23 mouse cellular contexts compared by ENCODE assay signal in the genomic region with DNA sequence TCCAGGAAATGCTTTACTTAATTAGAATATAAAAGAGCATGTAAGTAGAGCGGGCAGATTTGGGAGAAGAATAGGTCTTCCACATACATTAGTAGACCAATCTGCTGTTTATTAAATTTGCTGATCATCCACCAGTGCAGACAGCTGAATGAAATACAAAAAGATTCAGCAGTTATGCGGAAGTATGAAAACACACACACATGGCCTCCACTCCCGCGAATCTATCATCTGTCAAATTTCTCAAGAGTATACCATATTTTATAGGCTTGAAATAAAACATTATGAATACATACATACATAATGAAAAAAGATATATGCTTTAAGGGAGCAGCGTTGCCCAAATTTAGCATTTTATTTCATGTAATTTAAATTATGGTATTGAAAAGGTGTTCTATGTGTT.
"Had no signal": no experiment of that assay in that cellular context is flagged by ENCODE, and none has a peak within 500 bp of the region (broad histone marks: within the 10 kb centered on the region; RNA-seq: fewer than 3 reads in every experiment).

No protein-coding gene starts in this region.

- H3K9me3 ChIP-seq: limb, embryonic 10.5 days; limb, embryonic 13.5 days; liver, embryonic 12.5 days; liver, embryonic 15.5 days; lung, embryonic 15.5 days; megakaryocyte, embryonic 14.5 days; midbrain, embryonic 10.5 days; midbrain, embryonic 13.5 days; neural tube, embryonic 13.5 days; stomach, embryonic 15.5 days had no signal

- H3K36me3 ChIP-seq: limb, embryonic 10.5 days; limb, embryonic 13.5 days; liver, embryonic 12.5 days; liver, embryonic 15.5 days; lung, embryonic 15.5 days; midbrain, embryonic 10.5 days; midbrain, embryonic 13.5 days; neural tube, embryonic 13.5 days; stomach, embryonic 15.5 days had no signal

- H3K27me3 ChIP-seq: limb, embryonic 13.5 days; liver, embryonic 12.5 days; liver, embryonic 15.5 days; lung, embryonic 15.5 days; megakaryocyte, embryonic 14.5 days; midbrain, embryonic 13.5 days; neural tube, embryonic 13.5 days; stomach, embryonic 15.5 days had no signal

- H3K4me3 ChIP-seq: limb, embryonic 10.5 days; limb, embryonic 13.5 days; liver, embryonic 12.5 days; liver, embryonic 15.5 days; lung, embryonic 15.5 days; megakaryocyte, embryonic 14.5 days; midbrain, embryonic 10.5 days; midbrain, embryonic 13.5 days; myocyte; neural tube, embryonic 13.5 days; stomach, embryonic 15.5 days had no signal

- H3K4me2 ChIP-seq: limb, embryonic 13.5 days; liver, embryonic 12.5 days; liver, embryonic 15.5 days; lung, embryonic 15.5 days; midbrain, embryonic 13.5 days; neural tube, embryonic 13.5 days; stomach, embryonic 15.5 days had no signal

- ATAC-seq: liver, embryonic 12.5 days; midbrain, embryonic 13.5 days; midbrain, embryonic 16.5 days had no signal

- H3K4me1 ChIP-seq: limb, embryonic 10.5 days; limb, embryonic 13.5 days; liver, embryonic 12.5 days; liver, embryonic 15.5 days; lung, embryonic 15.5 days; midbrain, embryonic 10.5 days; midbrain, embryonic 13.5 days; stomach, embryonic 15.5 days had no signal

- H3K27ac ChIP-seq: limb, embryonic 10.5 days; limb, embryonic 13.5 days; liver, embryonic 12.5 days; liver, embryonic 15.5 days; lung, embryonic 15.5 days; midbrain, embryonic 10.5 days; midbrain, embryonic 13.5 days; neural tube, embryonic 13.5 days; stomach, embryonic 15.5 days had no signal

- DNase-seq: kidney, postnatal 14 days; kidney, postnatal 4 days; layer of hippocampus, adult 9-11 months; liver; lung, adult 18-20 months; lung, postnatal 10 days; lung, postnatal 36 days; retina, postnatal 1 day; right cerebral cortex, postnatal 25 days; spleen, adult 18-20 months; thymus, postnatal 36 days had no signal

- H3K9ac ChIP-seq: limb, embryonic 13.5 days; liver, embryonic 12.5 days; liver, embryonic 15.5 days; lung, embryonic 15.5 days; midbrain, embryonic 13.5 days; neural tube, embryonic 13.5 days; stomach, embryonic 15.5 days had no signal
